Mouse (Mus musculus): ENCODE measurements at regions not wholly inside any gene's neighbourhood (a gene's known extent, or its start where the extent isn't known, plus 50 kb on each side); places are given as distances from the start of the nearest gene placed in this dataset.
"Not testable (repeated sequence)": the region's sequence is repeated elsewhere in the genome, so short reads cannot be mapped to it uniquely, and the experiment has no call there.

DNA sequence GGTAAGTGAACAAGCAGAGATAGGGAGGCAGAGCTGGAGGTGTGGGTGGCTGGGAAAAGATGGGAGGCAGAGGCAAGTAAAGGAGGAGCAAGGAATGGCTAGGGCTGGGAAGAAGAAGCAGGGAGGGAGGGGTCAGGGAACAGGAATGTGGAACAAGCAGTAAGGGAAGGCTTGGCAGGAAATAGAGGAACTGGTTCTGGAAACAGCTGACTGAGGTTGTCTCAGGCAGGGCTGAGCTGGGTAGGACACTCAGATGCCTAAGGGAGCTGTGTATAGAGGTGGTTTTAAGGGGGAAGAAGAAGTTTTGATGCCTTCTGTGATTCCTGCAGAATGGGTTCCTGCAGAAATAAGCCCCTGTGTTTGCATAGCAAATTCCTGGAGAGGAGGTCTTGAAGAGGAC is 92.7 kb downstream of the Nucb2 start:
- no peak for DNase-seq (ENCODE audit: low spot score)

DNA sequence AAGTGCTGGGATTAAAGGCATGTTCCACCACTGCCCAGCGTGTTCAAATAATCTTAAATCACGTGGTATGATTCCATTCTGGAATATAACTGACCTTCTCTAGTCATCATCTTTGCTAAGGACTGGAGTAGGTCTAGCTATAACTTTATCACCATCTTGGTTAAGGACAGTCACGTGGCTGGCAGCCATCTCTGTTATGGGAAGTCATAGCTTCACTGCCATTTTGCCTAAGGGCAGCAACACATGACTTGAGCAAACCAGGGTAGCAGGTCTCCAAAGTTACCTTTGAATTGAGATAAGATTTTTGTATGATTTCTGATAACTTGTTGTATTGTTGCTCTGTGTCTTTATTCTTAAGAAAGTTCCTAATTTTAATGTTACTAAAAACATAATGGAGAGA is 96.2 kb downstream of the Nucb2 start:
- DNase-seq (ENCODE audit: low spot score), result no peak

DNA sequence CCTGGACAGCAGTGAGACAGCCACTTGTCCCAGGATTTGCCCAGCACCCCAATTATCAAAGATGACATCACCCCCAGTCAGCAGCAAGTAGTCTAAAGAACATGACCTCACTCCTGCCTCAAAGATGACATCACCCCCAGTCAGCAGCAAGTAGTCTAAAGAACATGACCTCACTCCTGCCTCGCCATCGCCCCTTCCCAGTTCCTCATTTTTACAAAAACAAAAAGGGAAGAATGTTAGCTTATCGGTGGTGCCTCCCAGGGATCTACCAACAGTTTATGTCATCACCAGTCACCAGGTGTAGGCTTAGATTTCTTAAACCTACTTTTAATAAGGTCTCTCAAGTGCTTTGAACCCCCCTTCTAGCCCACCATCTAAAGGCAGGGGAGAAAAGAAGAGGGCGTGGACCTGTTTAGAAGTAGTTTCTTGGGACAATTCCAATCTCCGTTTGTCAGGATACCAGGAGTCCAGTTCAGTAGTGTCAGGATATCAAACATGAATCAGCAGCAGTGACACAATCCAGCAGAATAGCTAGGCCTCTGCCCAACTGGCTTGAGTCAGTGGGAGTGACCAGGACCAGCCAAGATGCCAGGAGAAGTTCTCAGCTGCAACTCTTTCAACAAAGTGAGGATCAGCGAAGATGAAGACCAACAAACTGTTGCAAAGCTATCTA is 99.1 kb downstream of the Nucb2 start:
- no peak for DNase-seq (ENCODE audit: low spot score)

DNA sequence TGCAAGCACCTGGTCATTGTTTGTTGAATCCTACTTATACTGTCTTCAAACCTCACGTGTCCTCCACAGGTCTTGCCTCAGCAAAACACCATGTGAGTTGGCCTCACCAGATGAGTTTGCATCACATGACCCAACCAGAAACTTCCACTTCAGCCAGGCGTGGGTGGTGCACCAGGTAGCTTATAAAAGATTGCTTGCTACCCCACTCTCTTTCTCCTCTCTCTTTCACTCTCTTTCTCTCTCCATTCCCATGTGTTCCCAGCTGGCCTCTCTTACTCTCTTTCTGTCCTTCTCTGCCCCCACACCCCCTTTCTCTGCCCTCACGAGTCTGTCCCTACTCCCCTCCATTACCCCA is 99.6 kb downstream of the Nucb2 start:
- DNase-seq (ENCODE audit: low spot score), result no peak

DNA sequence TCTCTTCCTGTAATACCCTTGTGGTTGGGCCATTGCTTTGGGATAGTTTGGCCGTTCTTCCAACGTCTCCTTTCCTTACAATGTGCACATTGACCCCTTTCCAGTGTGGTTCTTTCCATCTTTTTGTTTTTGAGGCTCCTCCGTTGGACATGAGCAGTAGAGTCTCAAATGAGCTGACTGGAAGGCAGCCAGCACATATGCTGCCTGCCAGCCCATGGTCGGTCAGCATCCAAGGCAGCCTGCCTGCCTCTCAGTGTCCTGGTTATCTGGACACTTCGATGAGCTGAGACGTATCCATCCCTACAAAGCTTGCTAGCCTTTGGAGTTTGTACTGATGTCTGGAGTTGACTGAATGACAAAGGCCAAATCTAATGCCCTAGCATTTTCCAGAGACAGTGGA is 102.1 kb downstream of the Nucb2 start:
- no peak for DNase-seq (ENCODE audit: low spot score)

DNA sequence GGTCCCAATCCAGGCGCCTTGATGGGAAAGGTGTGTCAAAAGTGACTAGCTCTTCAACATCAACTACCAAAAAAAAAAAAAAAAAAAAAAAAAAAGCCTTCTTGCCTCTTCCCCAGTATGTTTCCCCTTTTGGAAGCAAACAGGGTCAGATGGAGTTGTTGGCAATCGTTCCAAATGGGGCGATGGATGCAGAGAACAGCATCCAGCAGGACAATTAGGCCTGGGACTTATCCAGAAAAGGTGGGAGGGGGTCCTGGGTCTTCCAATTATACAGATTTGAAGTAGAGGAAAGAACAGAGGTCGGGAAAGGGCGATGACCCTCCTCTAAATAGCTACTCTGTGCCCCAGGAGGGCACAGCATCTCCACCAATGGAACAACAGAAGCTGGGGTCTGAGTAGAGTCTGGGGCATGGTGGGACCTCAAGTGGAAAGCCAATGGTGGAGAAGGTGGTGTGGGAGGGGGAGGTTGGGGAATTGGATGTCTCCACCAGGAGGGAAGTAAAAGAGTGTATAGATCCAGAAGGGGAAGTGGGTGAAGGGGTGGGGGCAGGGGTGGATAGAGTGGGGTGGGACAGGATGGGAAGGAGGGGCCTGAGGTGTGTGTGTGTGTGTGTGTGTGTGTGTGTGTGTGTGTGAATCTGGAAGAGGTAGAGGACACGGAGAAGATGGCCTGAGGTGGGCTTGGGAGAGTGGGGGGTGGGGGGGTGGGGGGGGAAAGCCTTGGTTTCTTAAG is 102.7 kb downstream of the Nucb2 start:
- DNase-seq (ENCODE audit: low spot score), result no peak

DNA sequence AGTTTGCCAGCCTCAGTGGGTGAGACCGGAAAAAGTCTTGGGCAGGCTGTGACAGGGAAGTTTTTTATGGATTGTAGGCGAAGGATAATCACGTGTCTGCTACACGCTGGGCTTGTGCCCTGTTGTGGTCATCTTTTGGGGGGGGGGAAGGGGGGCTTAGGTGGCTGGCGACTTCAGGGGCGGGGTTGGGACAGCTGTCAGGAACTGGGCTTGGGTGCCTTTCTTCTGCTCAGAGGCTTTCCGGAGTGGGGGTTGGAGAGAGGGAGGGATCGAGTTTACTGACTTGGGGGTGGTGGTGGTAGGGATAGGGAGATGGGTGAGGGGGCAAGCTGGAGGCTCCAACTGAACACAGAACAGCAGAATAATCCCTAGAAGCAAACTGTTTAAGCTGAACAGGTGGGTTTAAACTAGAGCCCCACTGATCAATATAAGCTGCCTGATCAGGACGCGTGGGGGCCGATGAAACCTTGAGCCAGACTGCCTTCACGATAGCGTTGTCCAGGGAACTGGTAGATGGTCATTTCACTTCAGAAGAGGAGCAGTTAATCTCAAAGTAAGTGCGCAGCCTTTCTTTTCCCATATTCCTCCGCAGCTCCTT is 103.6 kb downstream of the Nucb2 start:
- DNase-seq (ENCODE audit: low spot score), result no peak

DNA sequence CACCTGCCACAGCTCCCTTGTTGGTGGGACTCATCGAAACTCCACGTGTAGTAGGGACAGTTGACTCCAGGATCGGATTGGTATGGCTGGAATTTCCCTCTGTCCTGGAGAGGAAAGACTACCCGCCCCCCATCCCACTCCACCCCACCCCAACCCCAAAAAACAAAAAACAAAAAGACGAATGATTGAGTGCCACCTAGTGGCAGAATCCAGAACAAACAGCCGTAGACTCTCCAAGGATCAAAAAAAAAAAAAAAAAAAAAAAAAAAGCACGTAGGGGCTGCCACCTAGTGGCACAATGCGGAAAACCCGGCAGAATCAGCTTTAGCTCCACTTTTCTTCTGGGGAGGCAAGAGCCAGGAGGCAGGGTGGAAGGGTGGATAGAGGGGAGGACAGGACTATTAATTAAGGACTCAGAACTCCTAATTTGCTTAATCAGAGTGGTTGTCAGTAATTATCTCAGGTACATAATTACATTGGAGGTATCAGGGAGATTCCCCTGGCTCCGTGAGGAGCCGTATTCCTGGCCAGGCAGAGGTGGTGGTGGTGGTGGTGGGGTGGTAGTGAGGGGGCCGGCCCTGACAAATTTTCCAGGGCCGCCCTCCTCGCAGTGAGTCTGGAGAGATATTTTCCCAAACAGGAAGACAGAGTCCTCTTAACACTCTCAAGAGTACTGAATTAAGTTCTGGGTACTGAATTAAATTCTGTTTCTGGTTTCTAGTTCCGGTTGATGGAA is 104.3 kb downstream of the Nucb2 start:
- DNase-seq (ENCODE audit: low spot score), result peak; percentile 74

DNA sequence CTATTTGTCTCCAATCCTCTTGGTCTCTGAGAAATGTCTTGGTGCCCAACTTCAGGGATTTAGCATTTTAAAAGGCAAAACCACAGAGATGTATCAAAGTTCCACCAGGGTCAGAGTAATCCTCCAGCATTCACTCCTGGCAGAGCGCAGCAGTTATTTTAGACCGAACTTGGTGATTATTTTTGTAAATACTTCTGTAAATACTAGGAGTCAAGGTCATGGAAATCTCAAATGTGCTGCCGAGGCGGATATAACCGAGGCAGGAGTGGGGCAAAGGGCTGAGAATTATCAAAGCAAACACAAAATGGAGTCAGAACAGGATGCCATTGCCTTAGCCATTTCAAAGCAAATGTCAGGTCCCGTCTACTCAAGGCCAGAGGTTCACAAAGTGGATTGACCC is 105.2 kb downstream of the Nucb2 start:
- no peak for DNase-seq (ENCODE audit: low spot score)

DNA sequence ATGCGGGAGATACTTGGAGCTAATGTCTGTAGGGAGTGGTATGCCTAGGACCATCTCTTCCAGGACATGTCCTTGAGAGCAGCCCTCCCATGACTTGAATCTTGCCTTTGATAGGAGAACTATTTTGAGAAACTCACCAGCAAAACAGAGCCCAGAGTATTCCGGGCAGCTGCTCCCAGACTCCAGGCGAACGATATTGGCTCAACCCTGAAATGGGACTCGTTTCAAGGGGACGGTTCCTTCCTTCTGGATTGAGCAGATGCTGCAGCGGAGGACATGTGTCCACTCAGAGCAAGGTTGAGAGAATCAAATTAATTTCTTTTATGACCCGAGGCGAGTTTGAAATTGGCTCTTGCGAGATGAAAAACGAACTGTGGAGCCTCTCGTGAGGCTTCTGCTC is 105.7 kb downstream of the Nucb2 start:
- no peak for DNase-seq (ENCODE audit: low spot score)

DNA sequence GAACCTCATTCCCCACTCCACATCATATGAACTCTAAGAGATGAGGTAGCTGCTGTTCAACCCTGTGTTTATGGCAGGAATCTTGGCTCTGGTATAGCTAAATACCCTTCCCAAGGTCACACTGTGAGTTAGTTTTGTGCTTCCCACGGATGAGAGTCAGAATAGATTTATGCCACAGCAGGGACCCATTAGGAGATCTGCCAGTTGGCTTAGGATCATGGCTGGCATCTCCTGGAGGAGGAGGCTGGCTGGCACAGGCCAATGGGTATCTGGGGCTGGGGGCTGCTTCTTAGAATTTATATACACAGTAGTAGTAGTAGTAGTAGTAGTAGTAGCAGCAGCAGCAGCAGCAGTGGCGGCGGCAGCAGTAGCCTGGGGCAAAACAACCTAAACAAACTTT is 111.8 kb downstream of the Nucb2 start:
- no peak for DNase-seq (ENCODE audit: low spot score)

DNA sequence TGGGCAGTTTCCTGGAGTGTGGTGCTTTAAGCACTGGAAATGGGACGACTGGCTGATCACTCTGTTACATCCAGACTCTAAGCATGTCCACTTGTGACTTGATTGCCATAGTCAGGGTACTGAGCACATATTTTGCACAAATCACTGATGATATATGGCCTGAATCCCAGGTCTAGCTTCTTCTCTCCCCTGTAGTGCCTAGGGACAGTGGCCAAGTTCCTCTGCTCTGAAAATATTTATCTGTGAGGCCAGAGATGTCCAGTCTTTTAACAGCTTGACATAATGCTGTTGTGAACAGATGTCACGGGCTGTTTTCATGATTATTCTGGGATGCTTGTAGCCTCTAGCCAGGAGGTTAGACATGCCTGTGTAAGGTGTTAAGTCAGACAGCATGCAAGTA is 115.5 kb downstream of the Nucb2 start:
- no peak for DNase-seq (ENCODE audit: low spot score)

DNA sequence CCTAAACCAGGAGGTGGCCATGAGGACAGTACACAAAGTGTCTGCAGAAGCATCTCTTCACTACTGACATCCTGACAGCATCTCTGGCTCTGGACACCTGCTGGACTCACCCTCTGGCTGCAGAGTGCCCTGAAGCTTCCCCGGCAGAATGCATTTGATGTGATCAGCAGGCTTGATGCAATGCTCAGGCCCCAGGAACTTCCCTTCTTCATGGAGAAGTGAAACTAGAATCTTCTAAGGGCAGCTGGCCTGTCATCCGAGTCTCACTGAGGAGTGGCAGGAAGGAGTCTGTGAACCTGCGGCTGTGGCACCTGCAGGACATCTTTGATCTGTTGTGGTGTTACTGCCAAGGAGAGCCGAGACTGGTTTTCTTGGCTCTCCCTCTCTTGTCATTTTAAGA is 116.2 kb downstream of the Nucb2 start:
- DNase-seq (ENCODE audit: low spot score), result no peak

DNA sequence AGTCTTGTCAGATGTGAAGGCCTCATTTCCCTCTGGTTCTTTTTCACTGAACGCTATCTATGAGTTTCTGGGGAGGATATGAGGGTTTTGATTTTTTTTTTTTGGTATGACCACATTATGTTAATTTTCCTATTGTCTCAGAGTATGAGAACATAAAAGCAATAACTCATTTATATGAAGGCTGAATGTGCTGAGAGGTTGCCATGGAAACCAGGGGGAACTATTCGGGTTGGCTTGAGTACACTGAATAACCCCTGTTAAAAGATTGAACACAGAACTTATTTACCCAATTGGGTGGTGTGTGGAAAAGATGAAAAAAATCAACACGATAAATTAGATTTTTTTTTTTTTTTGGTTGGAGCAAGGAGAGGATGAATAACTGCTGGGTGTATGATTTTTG is 129.0 kb downstream of the Nucb2 start:
- DNase-seq (ENCODE audit: low spot score), result no peak

DNA sequence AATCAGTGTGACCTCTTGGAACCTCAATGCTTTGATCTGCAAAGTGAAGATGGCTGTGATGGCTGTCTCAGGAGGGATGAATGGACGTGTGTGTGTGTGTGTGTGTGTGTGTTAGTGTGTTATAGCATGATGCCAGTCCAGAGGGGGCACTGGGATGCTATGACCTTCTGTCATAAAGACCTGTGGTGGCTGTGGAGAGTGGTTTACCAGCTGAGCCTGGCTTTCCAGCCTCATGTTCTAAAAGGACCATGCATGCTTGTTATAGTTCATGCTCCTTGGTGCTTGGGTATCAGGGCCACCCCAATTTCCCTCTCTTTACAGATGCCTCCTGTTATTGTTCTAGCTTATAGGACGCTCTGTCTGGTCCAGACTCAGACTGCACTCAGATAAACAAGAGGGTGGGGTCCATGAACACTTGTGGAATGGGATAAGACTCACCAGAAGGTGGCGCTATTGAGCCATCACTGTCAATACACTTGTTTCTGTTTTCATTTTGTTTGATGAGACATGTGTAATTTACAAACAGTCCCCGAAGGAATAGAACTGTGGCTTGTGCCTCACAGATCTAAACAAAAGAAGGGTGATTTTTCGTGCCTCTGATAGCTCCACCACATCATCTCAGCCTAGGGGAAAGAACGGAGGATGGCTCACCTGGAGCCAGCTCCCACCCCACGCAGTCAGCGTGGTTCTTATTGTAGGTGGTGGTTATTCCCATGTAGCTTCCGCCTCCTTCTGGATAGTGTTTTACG is 140.9 kb downstream of the Nucb2 start:
- DNase-seq (ENCODE audit: low spot score), result peak; percentile 23

DNA sequence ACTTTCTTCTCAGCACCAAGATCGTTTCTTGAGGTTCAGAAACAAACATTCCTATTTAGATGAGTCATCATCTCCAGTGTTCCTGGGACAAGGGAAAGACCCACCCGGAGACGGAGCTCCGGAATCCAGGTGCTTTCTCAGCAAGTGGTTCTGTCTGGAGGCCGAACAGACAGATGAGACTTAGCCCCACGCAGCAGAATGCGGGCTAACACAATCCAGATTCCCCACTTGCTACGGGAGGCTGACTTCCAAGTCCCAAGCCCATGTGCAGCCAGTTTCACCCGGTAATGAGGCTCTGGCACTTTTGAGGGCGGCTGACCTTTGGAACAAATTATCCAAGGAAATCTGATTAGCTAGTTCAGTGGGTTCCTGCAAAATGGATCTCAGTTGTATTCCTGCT is 150.3 kb downstream of the Nucb2 start:
- no peak for DNase-seq (ENCODE audit: low spot score)

DNA sequence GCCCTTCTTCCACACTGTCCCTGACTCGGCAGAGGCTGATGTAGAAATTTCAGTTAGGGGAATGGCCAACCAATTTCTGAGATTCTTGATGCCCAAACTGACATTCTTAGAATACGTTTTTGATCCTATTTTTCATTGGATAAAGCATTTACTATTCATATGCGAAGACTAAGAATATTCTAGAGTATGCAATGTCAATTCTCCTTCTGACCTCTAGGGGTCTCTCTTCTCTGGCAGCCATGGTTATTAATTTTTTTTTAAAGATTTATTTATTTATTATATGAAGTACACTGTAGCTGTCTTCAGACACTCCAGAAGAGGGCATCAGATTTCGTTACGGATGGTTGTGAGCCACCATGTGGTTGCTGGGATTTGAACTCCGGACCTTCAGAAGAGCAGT is 152.9 kb downstream of the Nucb2 start:
- not testable (repeated sequence) for DNase-seq (ENCODE audit: low spot score)

DNA sequence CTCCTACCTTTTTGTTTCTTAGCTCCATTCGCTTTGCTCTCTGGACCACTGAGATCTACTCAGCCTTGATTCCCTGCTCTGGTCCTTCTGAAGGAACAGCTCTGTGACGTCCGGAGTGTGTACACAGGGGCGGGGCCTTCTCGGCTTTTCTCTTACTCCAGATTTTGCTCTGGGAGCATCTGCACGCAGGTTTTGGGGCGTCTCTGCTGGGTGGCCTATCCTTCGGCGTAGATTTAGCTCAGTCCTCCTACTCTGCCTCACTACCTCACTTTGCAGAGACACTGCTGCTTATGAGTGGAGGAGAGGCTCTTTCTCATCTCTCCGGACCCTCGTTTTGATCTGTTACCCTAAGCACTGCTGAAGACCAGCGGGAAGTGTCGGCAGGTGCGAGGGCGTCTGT is 161.4 kb downstream of the Nucb2 start:
- no peak for DNase-seq (ENCODE audit: low spot score)

DNA sequence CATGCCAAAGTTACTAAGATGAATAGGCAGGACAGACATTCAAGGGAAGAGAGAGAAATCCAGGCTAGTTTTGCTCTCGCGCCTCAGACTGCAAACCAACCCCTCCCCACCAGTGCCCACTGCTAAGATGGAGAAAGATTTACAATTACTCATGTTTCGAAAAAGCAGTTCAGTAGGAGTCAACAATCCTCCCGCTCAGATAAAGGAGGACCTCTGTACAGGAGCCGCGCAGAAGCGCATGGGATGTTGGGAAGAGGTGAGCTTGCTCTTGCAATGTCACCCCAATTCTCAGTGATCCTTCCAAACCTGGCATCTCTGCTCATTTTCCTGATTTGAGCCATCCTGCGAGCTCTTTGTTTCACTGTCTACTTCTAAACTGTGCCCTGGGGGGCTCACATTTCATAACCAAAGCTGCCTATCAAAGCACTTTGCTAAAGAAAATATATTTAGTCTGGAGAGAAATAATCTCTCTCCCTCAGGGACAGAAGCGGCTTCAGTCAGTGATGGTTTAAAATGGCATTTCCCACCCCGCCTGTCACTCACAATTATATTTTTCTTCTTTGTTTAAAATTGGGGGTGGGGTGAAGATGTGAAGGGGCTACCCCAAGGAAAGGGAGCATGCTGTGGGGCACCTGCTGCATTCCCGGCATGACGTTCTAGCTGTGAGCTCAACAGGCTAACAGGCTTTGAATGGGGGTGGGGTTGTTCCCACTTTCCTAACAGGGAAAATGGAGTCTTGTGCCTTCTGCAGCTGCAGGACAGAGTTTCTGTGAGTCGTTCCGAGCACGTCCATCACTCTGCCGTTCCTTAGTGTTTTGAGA is 170.2 kb downstream of the Nucb2 start:
- no peak for DNase-seq (ENCODE audit: low spot score)

DNA sequence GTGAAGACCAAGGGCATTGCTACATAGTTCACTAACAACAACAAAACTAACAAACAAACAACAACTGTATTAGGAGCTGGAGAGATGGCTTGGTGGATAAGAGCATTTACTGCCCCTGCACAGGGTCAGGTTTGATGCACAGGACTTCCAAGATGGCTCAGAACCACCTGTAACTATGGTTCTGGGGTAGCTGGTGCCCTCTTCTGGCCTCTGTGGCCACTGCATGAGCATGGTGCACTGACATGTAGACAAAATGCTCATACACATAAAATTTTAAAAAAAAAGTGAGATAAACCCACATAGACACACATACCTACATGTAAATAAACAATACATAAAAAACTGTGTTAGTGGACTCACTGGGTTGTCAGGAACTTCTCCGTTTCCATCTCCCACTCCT is 172.5 kb downstream of the Nucb2 start:
- DNase-seq (ENCODE audit: low spot score), result no peak

DNA sequence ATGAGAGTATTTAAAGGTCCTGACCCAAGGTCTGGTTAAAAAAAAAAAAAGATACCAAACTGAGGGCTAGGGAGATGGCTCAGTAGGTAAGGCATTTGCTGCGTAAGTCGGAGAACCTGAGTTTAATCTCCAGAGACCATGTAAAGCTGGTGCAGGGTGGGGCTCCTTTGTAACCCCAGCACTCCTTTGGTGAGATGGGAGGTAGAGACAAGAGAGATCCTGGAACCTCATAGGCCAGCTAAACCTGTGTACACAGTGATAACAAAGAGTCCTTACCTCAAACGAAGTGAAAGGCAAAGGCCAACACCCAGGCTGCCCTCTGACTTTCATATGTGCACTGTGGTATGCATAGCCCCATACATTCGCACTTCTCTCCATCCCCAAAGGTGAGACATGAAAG is 175.0 kb downstream of the Nucb2 start:
- DNase-seq (ENCODE audit: low spot score), result no peak
